Mouse (Mus musculus) CH12.LX (cell line): ENCODE results near the gene 6430548M08Rik. TPM values are rescaled to one million over a fixed set of nuclear protein-coding genes. Genes with fewer than 3 reads are reported as not detected.

Experiments
- DNase-seq: peaks from one replicate; pipeline ENCODE4 v3.0.0-alpha.2; 2013; ENCODE audit errors: extremely low read depth
- H3K27ac ChIP-seq: 2 replicates; pipeline ENCODE4 v1.5.1; 2012; ENCODE audit warnings: low read depth, mild to moderate bottlenecking, control low read depth, moderate library complexity; ENCODE audit not compliant: insufficient read depth
- H3K27me3 ChIP-seq: replicated peaks from 2 replicates; pipeline ENCODE3; 2012; ENCODE audit warnings: inconsistent platforms
- H3K36me3 ChIP-seq, 2 experiments: replicated peaks in 1 of 2; 2 replicates each; pipeline versions ENCODE3 to v1.6.1; 2012; ENCODE audit warnings: inconsistent platforms in 1 of 2, low read length in 1 of 2, mild to moderate bottlenecking in 1 of 2, mixed read lengths in 1 of 2, moderate library complexity in 1 of 2; ENCODE audit not compliant: control insufficient read depth in 1 of 2, insufficient read depth in 1 of 2
- H3K4me1 ChIP-seq, 2 experiments: 2 replicates each; pipeline ENCODE4 v1.6.1; 2012; ENCODE audit warnings: inconsistent platforms in 1 of 2, moderate library complexity in 1 of 2; ENCODE audit not compliant: insufficient read depth in 2 of 2, control insufficient read depth in 1 of 2
- H3K4me2 ChIP-seq: 2 replicates; pipeline ENCODE4 v1.6.1; 2012; ENCODE audit warnings: low read depth, mild to moderate bottlenecking, control low read depth; ENCODE audit not compliant: poor library complexity, insufficient read depth, severe bottlenecking
- H3K4me3 ChIP-seq, 3 experiments: fragments of 150-350 bp in 1 of 3; sonication (generic) in 1 of 3; replicated peaks in 1 of 3; 2 replicates each; pipeline versions ENCODE3 to v1.5.1; 2011 to 2012; ENCODE audit warnings: low read depth in 2 of 3, low read length in 2 of 3, mild to moderate bottlenecking in 2 of 3, moderate library complexity in 2 of 3, control low read depth in 1 of 3, improper control_type of control experiment in 1 of 3, inconsistent platforms in 1 of 3, mixed read lengths in 1 of 3; ENCODE audit not compliant: poor library complexity in 1 of 3
- H3K79me2 ChIP-seq: replicated peaks from 2 replicates; pipeline ENCODE4 v1.6.1; 2012; ENCODE audit warnings: mild to moderate bottlenecking, moderate library complexity; ENCODE audit not compliant: control insufficient read depth, poor library complexity, insufficient read depth, severe bottlenecking; ENCODE audit errors: extremely low read depth
- H3K9ac ChIP-seq: 2 replicates; pipeline ENCODE4 v1.6.1; 2012; ENCODE audit warnings: low read depth, mild to moderate bottlenecking, control low read depth, moderate library complexity; ENCODE audit not compliant: insufficient read depth
- H3K9me3 ChIP-seq: replicated peaks from 2 replicates; pipeline ENCODE3; 2012; ENCODE audit warnings: low read length, inconsistent platforms, mixed read lengths
- BHLHE40 ChIP-seq: IDR thresholded peaks from 2 replicates; pipeline ENCODE4 v1.6.1; 2011; ENCODE audit warnings: mild to moderate bottlenecking, low read depth, low read length, improper control_type of control experiment
- CHD2 ChIP-seq: IDR thresholded peaks from 2 replicates; pipeline ENCODE4 v1.6.1; 2011; ENCODE audit warnings: low read length, improper control_type of control experiment
- CTCF ChIP-seq, 2 experiments: IDR thresholded peaks in 1 of 2; conservative IDR thresholded peaks in 1 of 2; 2 replicates each; pipeline ENCODE4 v1.5.1; 2011 to 2012; ENCODE audit warnings: low read depth in 2 of 2, low read length in 2 of 2, improper control_type of control experiment in 1 of 2, inconsistent platforms in 1 of 2, mild to moderate bottlenecking in 1 of 2, moderate library complexity in 1 of 2
- E2F4 ChIP-seq: IDR thresholded peaks from 2 replicates; pipeline ENCODE4 v1.6.1; 2011; ENCODE audit warnings: low read depth, low read length, improper control_type of control experiment; ENCODE audit not compliant: insufficient replicate concordance
- ELF1 ChIP-seq: IDR thresholded peaks from 2 replicates; pipeline ENCODE4 v1.6.1; 2014; ENCODE audit warnings: low read depth, mild to moderate bottlenecking, inconsistent platforms, low read length, improper control_type of control experiment
- ETS1 ChIP-seq: conservative IDR thresholded peaks from 2 replicates; pipeline ENCODE4 v1.6.1; 2012; ENCODE audit warnings: low read depth, mild to moderate bottlenecking, inconsistent platforms, low read length, improper control_type of control experiment, moderate library complexity
- HCFC1 ChIP-seq: IDR thresholded peaks from 2 replicates; pipeline ENCODE4 v1.6.1; 2012; ENCODE audit warnings: low read depth, mild to moderate bottlenecking, inconsistent platforms, low read length, improper control_type of control experiment
- MAFK ChIP-seq: IDR thresholded peaks from 2 replicates; pipeline ENCODE4 v1.6.1; 2011; ENCODE audit warnings: low read length, improper control_type of control experiment; ENCODE audit not compliant: insufficient replicate concordance
- MAX ChIP-seq: IDR thresholded peaks from 2 replicates; pipeline ENCODE4 v1.6.1; 2011; ENCODE audit warnings: low read length, improper control_type of control experiment
- MEF2A ChIP-seq: IDR thresholded peaks from 2 replicates; pipeline ENCODE4 v1.6.1; 2014; ENCODE audit warnings: low read depth, mild to moderate bottlenecking, inconsistent platforms, low read length, improper control_type of control experiment, borderline replicate concordance
- MYC ChIP-seq: IDR thresholded peaks from 2 replicates; pipeline ENCODE4 v1.6.1; 2011; ENCODE audit warnings: low read depth, mild to moderate bottlenecking, improper control_type of control experiment, low read length
- NRF1 ChIP-seq: IDR thresholded peaks from 2 replicates; pipeline ENCODE4 v1.6.1; 2014; ENCODE audit warnings: low read depth, mild to moderate bottlenecking, inconsistent platforms, low read length, improper control_type of control experiment, moderate library complexity
- POLR2AphosphoS2 ChIP-seq: IDR thresholded peaks from 2 replicates; pipeline ENCODE4 v1.6.1; 2011; ENCODE audit warnings: low read depth, low read length, improper control_type of control experiment
- RCOR1 ChIP-seq: conservative IDR thresholded peaks from 2 replicates; pipeline ENCODE4 v1.6.1; 2012; ENCODE audit warnings: low read depth, mild to moderate bottlenecking, inconsistent platforms, low read length, improper control_type of control experiment
- SIN3A ChIP-seq: IDR thresholded peaks from 2 replicates; pipeline ENCODE4 v1.6.1; 2012; ENCODE audit warnings: low read length, improper control_type of control experiment, inconsistent platforms
- TCF12 ChIP-seq: IDR thresholded peaks from 2 replicates; pipeline ENCODE4 v1.6.1; 2014; ENCODE audit warnings: low read depth, mild to moderate bottlenecking, inconsistent platforms, low read length, improper control_type of control experiment
- USF1 ChIP-seq: IDR thresholded peaks from 2 replicates; pipeline ENCODE4 v1.6.1; 2014; ENCODE audit warnings: low read depth, mild to moderate bottlenecking, inconsistent platforms, low read length, improper control_type of control experiment
- ZC3H11A ChIP-seq: IDR thresholded peaks from 2 replicates; pipeline ENCODE4 v1.6.1; 2012; ENCODE audit warnings: low read depth, mild to moderate bottlenecking, inconsistent platforms, low read length, improper control_type of control experiment
- ZKSCAN1 ChIP-seq: IDR thresholded peaks from 2 replicates; pipeline ENCODE4 v1.6.1; 2012; ENCODE audit warnings: low read depth, inconsistent platforms, low read length, improper control_type of control experiment, borderline replicate concordance
- ZMIZ1 ChIP-seq: IDR thresholded peaks from 2 replicates; pipeline ENCODE4 v1.6.1; 2012; ENCODE audit warnings: low read depth, mild to moderate bottlenecking, inconsistent platforms, low read length, improper control_type of control experiment
- dilution Hi-C: fragments of 300-500 bp; cut with MboI; formaldehyde crosslinking; loops from 2 replicates; pipeline ENCODE4 v1.14.3; 2020; ENCODE audit warnings: low sequenced_read_pairs; ENCODE audit not compliant: extremely low pct_unique_long_range_greater_than_20kb, extremely low pct_ligation_motif_present
- in situ Hi-C: fragments of 300-500 bp; cut with MboI; formaldehyde crosslinking; loops from 3 replicates; pipeline ENCODE4 v1.14.3; 2019; ENCODE audit warnings: low sequenced_read_pairs, low pct_ligation_motif_present, low pct_unique_long_range_greater_than_20kb, mixed read lengths
- polyA plus RNA-seq: library from polyadenylated mRNA; unstranded; fragments of >175 nt; gene quantifications from 2 replicates; pipeline ENCODE4 v1.2.1, GENCODE M21; 2012; ENCODE audit warnings: low read depth; ENCODE audit not compliant: insufficient read length
- total RNA-seq, 2 experiments: library from RNA; depleted of rRNA; stranded (reverse); fragments of 300-350 nt in 1 of 2; fragments of >200 nt in 1 of 2; gene quantifications; 2 replicates each; pipeline ENCODE4 v1.2.3; 2012 to 2014

Gene 6430548M08Rik
- total and polyA plus RNA-seq, 3 experiments, result 0.13 TPM; not detected in 2

DNA sequence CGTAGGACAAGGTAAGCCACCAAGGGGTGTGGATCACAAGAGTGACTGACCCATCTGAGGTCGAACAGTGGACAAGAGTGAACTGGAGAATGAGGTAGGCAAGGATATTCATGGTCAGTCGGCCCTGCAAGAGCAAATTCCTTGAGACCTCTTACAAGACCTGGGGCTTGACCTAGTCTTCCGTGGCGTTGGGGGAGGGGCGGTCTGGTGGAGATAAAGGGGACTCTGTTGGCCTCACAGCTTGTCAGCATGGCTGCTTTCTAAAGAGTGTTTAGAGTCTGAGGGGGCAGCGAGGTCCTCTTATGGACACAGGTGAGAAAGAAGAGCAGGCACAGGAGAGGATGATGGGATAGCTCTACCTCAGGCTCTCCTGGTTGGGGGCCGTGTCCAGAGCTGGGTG, 55.2 kb downstream of the 6430548M08Rik start:
- Histone ChIP-seq H3K4me2 (no peak overlapping the region), H3K27ac (no peak overlapping the region), H3K9ac (no peak overlapping the region), H3K4me3 (no peak overlapping the region), H3K27me3 (peaks cover 88% of the 10 kb centered on the region), H3K79me2 (no peaks in the 10 kb centered on the region), H3K36me3 (no peaks in the 10 kb centered on the region), H3K9me3 (peaks cover 7% of the 10 kb centered on the region), H3K4me1 (no peaks in the 10 kb centered on the region)
- DNase-seq, result no peak
- dilution Hi-C loops, result no loop called here
- in situ Hi-C loops, result no loop called here
- TF ChIP-seq TCF12, result no peak
- TF ChIP-seq HCFC1, result no peak
- TF ChIP-seq CHD2, result no peak
- no peak for TF ChIP-seq NRF1
- TF ChIP-seq ETS1, result no peak
- no peak for TF ChIP-seq RCOR1
- no peak for TF ChIP-seq ZC3H11A
- no peak for TF ChIP-seq MYC
- no peak for TF ChIP-seq USF1
- TF ChIP-seq BHLHE40, result no peak
- TF ChIP-seq E2F4, result no peak
- TF ChIP-seq ZKSCAN1, result no peak

DNA sequence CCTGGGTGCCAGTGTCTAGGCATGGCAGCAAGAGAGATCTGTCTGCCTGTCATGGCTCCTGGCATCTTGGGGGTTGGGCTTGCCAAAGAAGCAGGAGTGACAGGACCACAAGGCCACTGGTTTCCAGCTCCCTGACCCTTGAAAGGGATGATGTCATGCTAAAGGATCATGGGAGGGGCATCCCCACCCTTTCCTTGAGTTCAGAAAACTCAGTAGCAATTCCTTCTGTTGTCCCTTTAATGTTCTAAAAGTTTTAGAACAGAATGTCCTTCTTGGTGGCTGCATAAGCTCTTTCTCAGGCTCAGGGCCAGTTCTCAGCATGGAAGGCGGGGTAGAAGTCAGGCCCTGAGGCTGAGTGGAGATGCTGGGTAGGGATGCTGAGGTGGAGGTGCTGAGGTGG, 59.2 kb downstream of the 6430548M08Rik start:
- peaks cover 74% of the 10 kb centered on the region for H3K27me3 ChIP-seq
- peaks cover 11 to 36% of the 10 kb centered on the region in 2 experiments for H3K4me1 ChIP-seq
- H3K4me3 ChIP-seq, result no peak overlapping the region
- H3K9ac ChIP-seq, result no peak overlapping the region
- peaks cover 7% of the 10 kb centered on the region for H3K9me3 ChIP-seq
- no peak for DNase-seq
- H3K36me3 ChIP-seq, result no peaks in the 10 kb centered on the region
- H3K27ac ChIP-seq, result no peak overlapping the region
- in situ Hi-C loops, result no loop called here
- TF ChIP-seq NRF1, result no peak
- no peak for TF ChIP-seq HCFC1
- TF ChIP-seq ZMIZ1, result no peak
- no peak for TF ChIP-seq ETS1
- TF ChIP-seq ELF1, result no peak
- TF ChIP-seq MEF2A, result no peak
- no peak for TF ChIP-seq SIN3A
- TF ChIP-seq MAFK, result no peak
- no peak for TF ChIP-seq BHLHE40
- TF ChIP-seq POLR2AphosphoS2, result no peak
- TF ChIP-seq ZKSCAN1, result no peak
- no peak for TF ChIP-seq CTCF (conservative IDR thresholded peaks at IDR 0.05 in 1 of 2, IDR thresholded peaks at IDR 0.05 in 1 of 2; ENCODE audit: low read depth in 2 of 2, low read length in 2 of 2)
- no peak for TF ChIP-seq ZC3H11A
- no peak for TF ChIP-seq MAX
- H3K4me2 ChIP-seq, result no peak overlapping the region
- H3K79me2 ChIP-seq, result no peaks in the 10 kb centered on the region
- dilution Hi-C loops, result no loop called here
